Mouse (Mus musculus) limb, embryonic 15.5 days (tissue): ENCODE data around the gene Gm382. TPM values are rescaled to one million over a fixed set of nuclear protein-coding genes. Genes with fewer than 3 reads are reported as not detected.

ENCODE experiments used
- ATAC-seq: fragments of 200-750 bp; cut with Nextera tagmentation; 2 replicates; pipeline ENCODE4 v1.8.0; 2017; ENCODE audit warnings: low read depth, moderate TSS enrichment; ENCODE audit not compliant: insufficient number of reproducible peaks, low FRiP score, low TSS enrichment
- H3K27ac ChIP-seq: fragments of 300-500 bp; sonication (generic); 2 replicates; pipeline ENCODE4 v1.5.1; 2015; ENCODE audit warnings: moderate library complexity, mild to moderate bottlenecking, inconsistent platforms
- H3K27me3 ChIP-seq: fragments of 300-500 bp; sonication (generic); 2 replicates; pipeline ENCODE4 v1.6.1; 2015; ENCODE audit warnings: inconsistent platforms
- H3K36me3 ChIP-seq: fragments of 300-500 bp; sonication (generic); 2 replicates; pipeline ENCODE4 v1.6.1; 2015; ENCODE audit warnings: inconsistent platforms
- H3K4me1 ChIP-seq: fragments of 300-500 bp; sonication (generic); 2 replicates; pipeline ENCODE4 v1.6.1; 2015; ENCODE audit warnings: inconsistent platforms
- H3K4me2 ChIP-seq: fragments of 300-500 bp; sonication (generic); 2 replicates; pipeline ENCODE4 v1.6.1; 2015; ENCODE audit warnings: mild to moderate bottlenecking, inconsistent platforms
- H3K4me3 ChIP-seq: fragments of 300-500 bp; sonication (generic); 2 replicates; pipeline ENCODE4 v1.5.1; 2015; ENCODE audit warnings: mild to moderate bottlenecking, inconsistent platforms
- H3K9ac ChIP-seq: fragments of 300-500 bp; sonication (generic); 2 replicates; pipeline ENCODE4 v1.6.1; 2015; ENCODE audit warnings: inconsistent platforms
- H3K9me3 ChIP-seq: fragments of 300-500 bp; sonication (generic); 2 replicates; pipeline ENCODE4 v1.6.1; 2016; ENCODE audit warnings: inconsistent platforms
- WGBS: fragments of 180-500 bp; shearing (Covaris S2); methylation state at CpG from one replicate; pipeline ENCODE4 v1.1.7; 2015; 5-methylcytosine and 5-hydroxymethylcytosine counted together
- polyA plus RNA-seq: library from polyadenylated mRNA; unstranded; fragments of >200 nt; fragmentation: Nextera tagmentation; extraction: Ambion mirVana; gene quantifications from 2 replicates; pipeline ENCODE4 v1.2.1, GENCODE M21; 2015

The Gm382 gene
- not detected in 2 replicates for polyA plus RNA-seq

- H3K4me1 ChIP-seq = no peaks in the 10 kb centered on the region
- H3K9ac ChIP-seq = no peak within 1 kb of the TSS
- H3K4me3 ChIP-seq = no peak within 1 kb of the TSS
- no peak within 1 kb of the TSS for H3K4me2 ChIP-seq
- no peaks in the 10 kb centered on the region for H3K27me3 ChIP-seq
- H3K27ac ChIP-seq = no peak within 1 kb of the TSS
- 84% methylated on average over 1 of the region's 1 CpGs for WGBS
- H3K36me3 ChIP-seq = no peaks in the 10 kb centered on the region
- ATAC-seq = no peak
- H3K9me3 ChIP-seq = no peaks in the 10 kb centered on the region
Observed at GRCm38 (mm10) chrX:127039672-127040071, at the start of gene Gm382. TSS of gene Gm382 (plus strand) at chrX:127039972.

DNA sequence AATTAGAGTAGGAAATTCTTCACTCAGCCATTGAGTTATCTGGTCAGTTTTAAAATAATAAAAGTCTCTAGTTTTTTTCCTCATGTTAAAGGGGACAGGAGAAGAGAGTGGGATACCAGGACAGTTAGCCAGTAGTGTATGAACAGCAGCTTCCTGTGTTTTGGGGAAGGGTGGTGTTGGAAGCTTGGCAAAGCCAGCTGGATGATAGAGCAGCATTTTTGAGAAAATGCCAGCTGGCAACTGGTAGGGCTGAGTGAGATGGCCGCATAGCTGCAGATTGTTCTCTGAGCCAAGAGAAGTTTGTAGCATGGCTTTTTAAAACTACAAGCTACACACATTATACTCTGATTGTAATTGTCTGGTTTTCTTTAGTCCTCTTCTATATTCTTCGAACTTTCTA lies 30.4 kb downstream of the Gm382 start:
- 79% methylated on average over 2 of the region's 2 CpGs for WGBS

GRCm38 (mm10) chrX:127091282-127091681 lies 51.5 kb downstream of the Gm382 start:
- H3K4me2 ChIP-seq = no peak overlapping the region
- H3K9ac ChIP-seq = no peak overlapping the region
- WGBS = 63% methylated on average over 2 of the region's 2 CpGs
- H3K27me3 ChIP-seq = no peaks in the 10 kb centered on the region
- H3K4me1 ChIP-seq = no peaks in the 10 kb centered on the region
- H3K4me3 ChIP-seq = no peak overlapping the region
- H3K27ac ChIP-seq = no peak overlapping the region
- ATAC-seq = no peak
- H3K36me3 ChIP-seq = no peaks in the 10 kb centered on the region
- H3K9me3 ChIP-seq = no peaks in the 10 kb centered on the region

More for the DNA sequence above, 30.4 kb downstream of the Gm382 start:
- Histone ChIP-seq H3K27ac (no peak overlapping the region), H3K4me3 (no peak overlapping the region), H3K36me3 (no peaks in the 10 kb centered on the region), H3K27me3 (no peaks in the 10 kb centered on the region), H3K4me1 (no peaks in the 10 kb centered on the region), H3K9me3 (no peaks in the 10 kb centered on the region), H3K9ac (no peak overlapping the region), H3K4me2 (no peak overlapping the region)
- no peak for ATAC-seq

GRCm38 (mm10) chrX:127093036-127093435 lies 53.3 kb downstream of the Gm382 start:
- no peak overlapping the region for H3K9ac ChIP-seq
- no peak for ATAC-seq
- no peaks in the 10 kb centered on the region for H3K36me3 ChIP-seq
- no peak overlapping the region for H3K4me3 ChIP-seq
- no peak overlapping the region for H3K4me2 ChIP-seq
- H3K27ac ChIP-seq = no peak overlapping the region
- no peaks in the 10 kb centered on the region for H3K4me1 ChIP-seq
- H3K27me3 ChIP-seq = no peaks in the 10 kb centered on the region
- no peaks in the 10 kb centered on the region for H3K9me3 ChIP-seq

GRCm38 (mm10) chrX:127093961-127094360 lies 54.2 kb downstream of the Gm382 start:
- H3K4me1 ChIP-seq = no peaks in the 10 kb centered on the region
- H3K4me2 ChIP-seq = no peak overlapping the region
- H3K4me3 ChIP-seq = no peak overlapping the region
- WGBS = 83% methylated on average over 3 of the region's 3 CpGs
- no peak for ATAC-seq
- H3K27me3 ChIP-seq = no peaks in the 10 kb centered on the region
- H3K9ac ChIP-seq = no peak overlapping the region
- H3K9me3 ChIP-seq = no peaks in the 10 kb centered on the region
- no peaks in the 10 kb centered on the region for H3K36me3 ChIP-seq
- no peak overlapping the region for H3K27ac ChIP-seq

DNA sequence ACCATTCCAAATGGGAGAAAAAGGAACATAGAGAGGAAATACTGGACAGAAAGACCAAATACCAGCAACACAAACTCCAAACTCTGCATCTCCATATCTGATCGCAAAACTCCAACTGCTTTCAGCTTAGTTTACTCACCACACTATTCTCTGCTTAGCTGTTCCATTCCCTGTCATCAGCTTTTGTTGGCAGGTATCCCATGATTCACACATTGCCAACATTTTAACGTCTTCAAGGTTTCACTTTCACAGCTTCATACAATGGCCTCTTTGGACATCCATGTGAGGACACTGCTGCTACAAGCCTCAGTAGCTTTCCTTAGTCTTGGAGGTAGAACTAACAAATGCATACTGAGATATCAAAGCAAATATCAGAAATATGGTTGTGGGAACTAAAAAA lies 64.6 kb downstream of the Gm382 start:
- no peaks in the 10 kb centered on the region for H3K4me1 ChIP-seq
- WGBS = 64% methylated on average over 2 of the region's 2 CpGs
- no peak for ATAC-seq
- H3K27me3 ChIP-seq = no peaks in the 10 kb centered on the region
- no peak overlapping the region for H3K9ac ChIP-seq
- no peak overlapping the region for H3K4me3 ChIP-seq
- H3K9me3 ChIP-seq = no peaks in the 10 kb centered on the region
- H3K4me2 ChIP-seq = no peak overlapping the region
- no peak overlapping the region for H3K27ac ChIP-seq
- no peaks in the 10 kb centered on the region for H3K36me3 ChIP-seq

Other genes with a start within 250 kb of the Gm382 start
- not detected in 2 replicates for gene 4932411N23Rik, start 224.1 kb upstream of the Gm382 start, polyA plus RNA-seq